Mouse (Mus musculus): ENCODE data around the gene Ppp1r18.

DNA sequence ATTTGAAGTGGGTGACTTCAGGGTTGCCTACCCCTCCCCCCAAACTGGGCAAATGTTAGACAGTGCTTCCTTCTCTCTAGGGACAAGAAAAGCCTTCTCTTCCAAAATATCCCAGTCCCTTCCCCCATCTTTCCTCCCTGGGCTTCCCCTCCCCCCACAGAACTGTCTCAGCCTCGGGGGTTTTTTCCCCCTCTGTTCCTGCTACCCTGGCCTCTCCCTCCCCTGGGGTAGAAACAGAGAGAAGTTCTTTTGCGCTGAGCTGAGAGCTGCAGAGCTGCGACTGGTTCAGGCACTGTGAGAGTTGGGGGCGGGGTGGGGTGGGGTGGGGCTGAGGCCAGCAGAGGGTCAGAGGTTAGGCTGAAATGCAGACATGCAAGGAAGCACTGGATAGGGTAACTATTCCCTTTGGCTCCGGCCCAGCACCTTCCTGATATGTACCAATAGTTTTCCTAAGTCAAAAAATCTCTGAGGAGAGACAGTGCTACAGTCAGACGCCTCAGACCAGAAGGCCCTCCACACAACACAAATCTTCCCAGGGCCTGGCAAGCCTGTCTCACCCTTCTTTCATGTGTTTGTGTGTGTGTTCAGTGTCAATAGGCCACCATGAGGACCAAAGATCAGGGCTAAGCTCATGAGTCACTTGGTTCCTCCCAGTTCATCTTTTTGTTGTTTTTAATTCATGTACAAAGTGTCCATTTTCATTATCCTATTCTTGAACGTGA is 4.1 kb downstream of the Ppp1r18 start:
- TF ChIP-seq POLR2A (IDR thresholded peaks at IDR 0.05; ENCODE audit: low read depth, low read length) (no peak), CTCF (conservative IDR thresholded peaks at IDR 0.05; ENCODE audit: insufficient read depth, insufficient read length, low read depth, low read length) (no peak)
